In the genomic region with DNA sequence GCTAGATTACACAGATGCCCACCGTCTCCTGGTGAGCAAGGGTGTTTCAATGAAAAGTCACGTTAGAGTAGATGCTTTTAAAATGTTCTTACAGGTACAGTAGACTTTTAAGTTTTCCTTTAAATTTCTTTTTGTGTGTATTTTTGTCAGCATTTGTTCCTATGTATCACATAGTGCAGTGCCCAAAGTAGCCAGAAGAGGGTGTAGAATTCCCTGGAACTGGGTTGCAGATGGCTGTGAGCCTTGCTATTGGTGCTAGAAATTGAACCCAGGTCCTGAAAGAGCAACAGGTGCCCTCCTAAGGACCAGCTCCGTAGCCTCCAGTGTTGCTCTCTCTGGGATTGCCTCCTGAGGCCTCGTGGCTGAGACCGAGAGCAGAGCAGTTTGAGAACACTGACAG, we compare ENCODE assay signal across 11 mouse cellular contexts. TPM values are rescaled to one million over a fixed set of nuclear protein-coding genes. Genes with fewer than 3 reads are reported as not detected.
A peak's percentile ranks its signal among the peaks of the same experiment; 100 is the strongest.
DNase-seq lines count a peak whose midpoint lies in the region; ATAC-seq and TF ChIP-seq lines count a peak whose summit lies in the region.
"Had no signal": no experiment of that assay in that cellular context is flagged by ENCODE, and none has a peak within 500 bp of the region (broad histone marks: within the 10 kb centered on the region; RNA-seq: fewer than 3 reads in every experiment).

No protein-coding gene starts in this region.

- H3K9ac ChIP-seq in forebrain, postnatal 0 days = no peak overlapping the region
- no peak overlapping the region for H3K9ac ChIP-seq in forebrain, embryonic 12.5 days
- H3K9ac ChIP-seq in lung, embryonic 15.5 days = no peak overlapping the region
- H3K9ac ChIP-seq: midbrain, embryonic 12.5 days had no signal

- no peak overlapping the region for H3K27ac ChIP-seq in forebrain, postnatal 0 days (ENCODE audit: low read depth, low read length)
- no peak overlapping the region for H3K27ac ChIP-seq in forebrain, embryonic 12.5 days
- H3K27ac ChIP-seq in lung, embryonic 15.5 days = peak overlapping the region; percentile 7; the same call in 1 of the 2 replicates
- H3K27ac ChIP-seq: midbrain, embryonic 12.5 days had no signal

- peaks cover 81% of the 10 kb centered on the region for H3K36me3 ChIP-seq in forebrain, postnatal 0 days (ENCODE audit: insufficient read depth)
- H3K36me3 ChIP-seq in forebrain, embryonic 12.5 days (replicated peaks) = peaks cover 89% of the 10 kb centered on the region
- peaks cover 74% of the 10 kb centered on the region for H3K36me3 ChIP-seq in lung, embryonic 15.5 days

- H3K4me1 ChIP-seq in forebrain, postnatal 0 days (ENCODE audit: insufficient read depth) = no peaks in the 10 kb centered on the region
- H3K4me1 ChIP-seq in forebrain, embryonic 12.5 days = no peaks in the 10 kb centered on the region
- H3K4me1 ChIP-seq in lung, embryonic 15.5 days = no peaks in the 10 kb centered on the region
- H3K4me1 ChIP-seq: midbrain, embryonic 12.5 days had no signal

- no peaks in the 10 kb centered on the region for H3K27me3 ChIP-seq in forebrain, postnatal 0 days (ENCODE audit: insufficient read depth, low read length)
- no peaks in the 10 kb centered on the region for H3K27me3 ChIP-seq in forebrain, embryonic 12.5 days
- H3K27me3 ChIP-seq in lung, embryonic 15.5 days = no peaks in the 10 kb centered on the region
- H3K27me3 ChIP-seq: midbrain, embryonic 12.5 days had no signal

- no peaks in the 10 kb centered on the region for H3K9me3 ChIP-seq in forebrain, postnatal 0 days (ENCODE audit: low read length)
- H3K9me3 ChIP-seq in forebrain, embryonic 12.5 days = no peaks in the 10 kb centered on the region
- H3K9me3 ChIP-seq in lung, embryonic 15.5 days = no peaks in the 10 kb centered on the region
- H3K9me3 ChIP-seq: midbrain, embryonic 12.5 days had no signal

- DNase-seq in forebrain, postnatal 0 days = no peak
- DNase-seq in lung, postnatal 14 days = no peak
- peak; percentile 22 for DNase-seq in NIH3T3 (ENCODE audit: low read depth)
- peak; percentile 24 for DNase-seq in retina, postnatal 1 day
- no peak for DNase-seq in liver
- no peak for DNase-seq in cerebellum, adult 9-10 months
- DNase-seq: adrenal gland, postnatal 36 days; cerebellum, postnatal 25 days had no signal

- no peak overlapping the region for H3K4me3 ChIP-seq in forebrain, postnatal 0 days (ENCODE audit: low read depth, low read length)
- H3K4me3 ChIP-seq in forebrain, embryonic 12.5 days (replicated peaks) = no peak overlapping the region
- H3K4me3 ChIP-seq in lung, embryonic 15.5 days = no peak overlapping the region
- H3K4me3 ChIP-seq: midbrain, embryonic 12.5 days had no signal

- peak; percentile 49 for TF ChIP-seq CTCF in forebrain, postnatal 0 days (IDR thresholded peaks at IDR 0.05; ENCODE audit: low read depth)

- no peak overlapping the region for H3K4me2 ChIP-seq in forebrain, postnatal 0 days (ENCODE audit: low read depth)
- no peak overlapping the region for H3K4me2 ChIP-seq in forebrain, embryonic 12.5 days
- no peak overlapping the region for H3K4me2 ChIP-seq in lung, embryonic 15.5 days
- H3K4me2 ChIP-seq: midbrain, embryonic 12.5 days had no signal

- no peak for ATAC-seq in forebrain, postnatal 0 days
- ATAC-seq in forebrain, embryonic 12.5 days (ENCODE audit: low FRiP score) = no peak
- ATAC-seq in lung, embryonic 15.5 days (ENCODE audit: borderline replicate concordance, extremely low read depth, low FRiP score, low TSS enrichment) = no peak

- whole genome bisulfite sequencing in forebrain, postnatal 0 days = 97% methylated on average over 5 of the region's 5 CpGs
- 92% methylated on average over 5 of the region's 5 CpGs for WGBS in forebrain, embryonic 12.5 days
- 77% methylated on average over 5 of the region's 5 CpGs for WGBS in lung, embryonic 15.5 days

RNA-seq across cellular contexts. Expression of a gene that starts 39.1 kb away (rescaled TPM):
- 5.4 and 5.6 TPM in 2 replicates for total RNA-seq in forebrain, postnatal 0 days (2014; rRNA removed)
- 4.6 and 9.2 TPM in 2 replicates for polyA plus RNA-seq in forebrain, postnatal 0 days (2015; fragmentation: Nextera tagmentation; extraction: Ambion mirVana)
- polyA plus RNA-seq in forebrain, embryonic 12.5 days (2016; fragmentation: Nextera tagmentation; extraction: Ambion mirVana) = 34.3 TPM in 2 replicates
- polyA plus RNA-seq in lung, embryonic 15.5 days (2015; fragmentation: Nextera tagmentation; extraction: Ambion mirVana) = 50.4 and 54.4 TPM in 2 replicates

Comparison
In these comparisons a context has a peak if more than half of its experiments do, and no peak if none do; other contexts are left out.
1. DNase-seq: peak in NIH3T3 (single experiment) and retina, postnatal 1 day (single experiment); none in forebrain, postnatal 0 days (single experiment), lung, postnatal 14 days (single experiment), liver (single experiment) and cerebellum, adult 9-10 months (single experiment).